Mouse (Mus musculus): ENCODE measurements at regions not wholly inside any gene's neighbourhood (a gene's known extent, or its start where the extent isn't known, plus 50 kb on each side); places are given as distances from the start of the nearest gene placed in this dataset.

DNA sequence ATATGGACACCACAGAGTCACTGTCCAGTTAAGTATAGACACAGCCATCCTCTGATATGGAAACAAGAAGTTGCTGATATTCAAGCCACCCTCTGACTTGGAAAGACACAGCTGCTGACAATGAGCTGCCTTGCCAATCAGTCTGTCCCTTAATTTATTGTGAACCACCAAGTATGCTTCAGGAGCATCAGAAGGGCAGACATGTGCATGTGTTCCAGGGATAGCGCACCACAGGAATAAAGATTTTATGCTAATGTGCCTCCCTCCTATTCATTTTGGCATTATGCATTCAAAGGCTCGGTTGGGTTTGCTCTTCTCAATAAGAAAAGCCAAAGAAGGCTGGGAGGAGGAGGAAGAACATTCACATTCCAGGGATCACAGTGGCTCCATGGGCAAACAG, 120.0 kb upstream of the Tmtc1 start:
- H3K9me3 ChIP-seq (ENCODE audit: low read length): no peaks in the 10 kb centered on the region
- ATAC-seq (ENCODE audit: low FRiP score): 0 out of 2 replicates have a peak, but pooled peaks have one; percentile 27
- no peaks in the 10 kb centered on the region for H3K36me3 ChIP-seq (ENCODE audit: insufficient read depth, low read length)
- no peak for DNase-seq (ENCODE audit: low spot score)
- no peak for TF ChIP-seq CTCF (IDR thresholded peaks at IDR 0.05)
- H3K27ac ChIP-seq (ENCODE audit: low read depth, low read length): no peak overlapping the region
- 25% methylated on average over 2 of the region's 2 CpGs for WGBS
- H3K9ac ChIP-seq (replicated peaks; ENCODE audit: low read length, poor library complexity, severe bottlenecking): no peak overlapping the region
- H3K4me3 ChIP-seq (ENCODE audit: low read depth, low read length): no peak overlapping the region
- no peaks in the 10 kb centered on the region for H3K4me1 ChIP-seq (ENCODE audit: insufficient read depth, low read length)
- H3K27me3 ChIP-seq (ENCODE audit: insufficient read depth, low read length): no peaks in the 10 kb centered on the region
- H3K4me2 ChIP-seq (ENCODE audit: low read depth, low read length, poor library complexity, severe bottlenecking): no peak overlapping the region

GRCm38 (mm10) chr6:148562206-148562708, 118.1 kb upstream of the Tmtc1 start:
- Histone ChIP-seq H3K27ac (ENCODE audit: low read depth, low read length) (no peak overlapping the region), H3K4me1 (ENCODE audit: insufficient read depth, low read length) (no peaks in the 10 kb centered on the region), H3K9me3 (ENCODE audit: low read length) (no peaks in the 10 kb centered on the region), H3K4me2 (ENCODE audit: low read depth, low read length, poor library complexity, severe bottlenecking) (no peak overlapping the region), H3K27me3 (ENCODE audit: insufficient read depth, low read length) (no peaks in the 10 kb centered on the region), H3K36me3 (ENCODE audit: insufficient read depth, low read length) (no peaks in the 10 kb centered on the region), H3K4me3 (ENCODE audit: low read depth, low read length) (no peak overlapping the region), H3K9ac (replicated peaks; ENCODE audit: low read length, poor library complexity, severe bottlenecking) (no peak overlapping the region)
- WGBS: 77% methylated on average over 2 of the region's 2 CpGs
- DNase-seq (ENCODE audit: low spot score) (no peak), ATAC-seq (ENCODE audit: low FRiP score) (no peak)
- no peak for TF ChIP-seq CTCF (IDR thresholded peaks at IDR 0.05)

DNA sequence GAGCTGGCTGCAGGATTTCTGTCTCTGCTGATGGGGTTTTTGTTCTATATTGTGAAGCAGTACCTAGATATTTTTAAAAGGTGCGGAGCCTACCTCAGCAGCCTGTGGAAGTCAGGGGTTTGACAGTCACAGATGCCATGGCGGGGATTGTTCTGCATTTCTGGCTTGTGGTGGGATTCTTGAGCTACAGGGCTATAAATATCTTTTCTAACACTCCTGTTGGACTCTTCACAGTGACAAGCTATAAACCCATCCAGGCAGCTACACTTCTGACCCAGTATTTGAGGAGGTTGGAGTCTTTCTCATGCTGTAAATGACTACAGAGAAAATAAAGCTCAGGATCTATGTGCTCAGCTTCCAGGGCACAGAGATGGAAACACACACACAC, 112.3 kb upstream of the Tmtc1 start:
- Histone ChIP-seq H3K4me2 (ENCODE audit: low read depth, low read length, poor library complexity, severe bottlenecking) (no peak overlapping the region), H3K36me3 (ENCODE audit: insufficient read depth, low read length) (no peaks in the 10 kb centered on the region), H3K4me1 (ENCODE audit: insufficient read depth, low read length) (no peaks in the 10 kb centered on the region), H3K9ac (replicated peaks; ENCODE audit: low read length, poor library complexity, severe bottlenecking) (no peak overlapping the region), H3K27ac (ENCODE audit: low read depth, low read length) (peak overlapping the region; percentile 19), H3K27me3 (ENCODE audit: insufficient read depth, low read length) (no peaks in the 10 kb centered on the region), H3K4me3 (ENCODE audit: low read depth, low read length) (no peak overlapping the region), H3K9me3 (ENCODE audit: low read length) (no peaks in the 10 kb centered on the region)
- no peak for DNase-seq (ENCODE audit: low spot score)
- no peak for TF ChIP-seq CTCF (IDR thresholded peaks at IDR 0.05)
- no peak for ATAC-seq (ENCODE audit: low FRiP score)
- 80% methylated on average over 2 of the region's 2 CpGs for WGBS

DNA sequence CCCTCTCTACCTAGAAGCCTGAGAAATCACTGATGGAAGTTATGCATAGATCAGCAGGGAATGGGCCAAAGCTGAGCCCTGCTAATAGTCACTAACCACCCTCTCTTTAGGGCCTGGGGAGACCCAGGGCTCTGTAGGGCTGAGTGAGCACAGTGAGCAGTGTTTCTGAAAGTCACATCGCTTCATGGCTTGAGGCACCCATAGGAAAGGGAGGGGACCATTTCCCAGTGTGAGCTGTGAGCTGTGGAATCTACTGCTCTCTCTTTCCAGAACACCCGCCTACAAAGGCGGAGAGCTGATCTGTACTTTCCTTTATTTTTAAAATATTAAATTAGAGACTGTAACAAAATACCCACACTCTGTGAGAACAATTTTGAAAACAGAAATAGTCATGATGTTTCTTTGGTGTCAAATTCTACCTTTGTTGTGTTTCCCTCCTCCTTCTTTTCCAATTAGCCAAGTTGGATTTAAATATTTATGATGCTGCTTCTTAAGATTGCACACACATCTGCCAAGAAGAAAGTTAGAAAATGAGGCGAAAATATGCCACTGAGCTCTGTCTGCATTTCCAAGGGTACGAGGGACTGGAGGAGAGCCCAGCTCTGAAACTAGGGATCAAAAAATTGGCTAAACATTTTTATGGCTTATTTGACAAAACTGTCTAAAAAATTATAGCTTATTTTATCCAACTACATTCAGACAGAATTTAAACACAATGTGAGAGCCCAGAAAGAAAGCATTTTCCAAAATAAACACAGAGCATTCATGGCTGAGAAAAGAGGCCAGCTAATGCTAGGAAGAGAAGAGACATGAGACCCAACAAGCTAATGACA, 111.7 kb upstream of the Tmtc1 start:
- DNase-seq (ENCODE audit: low spot score) (no peak), ATAC-seq (ENCODE audit: low FRiP score) (no peak)

GRCm38 (mm10) chr6:148554463-148554862, 110.3 kb upstream of the Tmtc1 start:
- TF ChIP-seq CTCF (IDR thresholded peaks at IDR 0.05): no peak
- no peak overlapping the region for H3K4me3 ChIP-seq (ENCODE audit: low read depth, low read length)
- no peaks in the 10 kb centered on the region for H3K4me1 ChIP-seq (ENCODE audit: insufficient read depth, low read length)
- no peaks in the 10 kb centered on the region for H3K9me3 ChIP-seq (ENCODE audit: low read length)
- ATAC-seq (ENCODE audit: low FRiP score) (no peak), DNase-seq (ENCODE audit: low spot score) (no peak)
- no peaks in the 10 kb centered on the region for H3K36me3 ChIP-seq (ENCODE audit: insufficient read depth, low read length)
- WGBS: 81% methylated on average over 3 of the region's 3 CpGs
- H3K27me3 ChIP-seq (ENCODE audit: insufficient read depth, low read length): no peaks in the 10 kb centered on the region
- no peak overlapping the region for H3K27ac ChIP-seq (ENCODE audit: low read depth, low read length)
- no peak overlapping the region for H3K4me2 ChIP-seq (ENCODE audit: low read depth, low read length, poor library complexity, severe bottlenecking)
- H3K9ac ChIP-seq (replicated peaks; ENCODE audit: low read length, poor library complexity, severe bottlenecking): no peak overlapping the region

More for the DNA sequence above, 111.7 kb upstream of the Tmtc1 start:
- TF ChIP-seq CTCF (IDR thresholded peaks at IDR 0.05): no peak
- no peak overlapping the region for H3K9ac ChIP-seq (replicated peaks; ENCODE audit: low read length, poor library complexity, severe bottlenecking)
- no peaks in the 10 kb centered on the region for H3K9me3 ChIP-seq (ENCODE audit: low read length)
- no peaks in the 10 kb centered on the region for H3K4me1 ChIP-seq (ENCODE audit: insufficient read depth, low read length)
- H3K4me2 ChIP-seq (ENCODE audit: low read depth, low read length, poor library complexity, severe bottlenecking): no peak overlapping the region
- peak overlapping the region; percentile 52 for H3K27ac ChIP-seq (ENCODE audit: low read depth, low read length)
- no peak overlapping the region for H3K4me3 ChIP-seq (ENCODE audit: low read depth, low read length)
- H3K36me3 ChIP-seq (ENCODE audit: insufficient read depth, low read length): no peaks in the 10 kb centered on the region
- H3K27me3 ChIP-seq (ENCODE audit: insufficient read depth, low read length): no peaks in the 10 kb centered on the region
- WGBS: 56% methylated on average over 5 of the region's 5 CpGs

DNA sequence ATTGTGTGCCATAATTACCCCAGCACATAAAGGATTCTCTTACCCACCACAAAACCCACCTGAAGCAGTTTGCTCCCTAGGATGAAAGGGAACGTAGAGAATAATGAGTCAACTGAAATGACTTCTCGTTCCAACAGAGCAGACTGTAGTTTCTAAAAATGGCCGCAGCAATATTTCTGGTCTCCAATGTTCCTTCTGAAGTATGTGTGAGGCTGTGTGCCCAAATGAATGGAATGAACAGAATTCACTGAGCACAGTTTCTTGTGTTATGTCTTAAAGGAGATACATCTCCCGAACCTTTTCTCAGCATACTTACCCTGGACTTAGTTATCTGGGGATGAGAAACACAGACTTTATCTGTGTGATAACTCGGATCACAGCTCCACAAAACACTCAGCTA, 109.4 kb upstream of the Tmtc1 start:
- no peak for ATAC-seq (ENCODE audit: low FRiP score)
- Histone ChIP-seq H3K4me3 (ENCODE audit: low read depth, low read length) (no peak overlapping the region), H3K4me2 (ENCODE audit: low read depth, low read length, poor library complexity, severe bottlenecking) (no peak overlapping the region), H3K4me1 (ENCODE audit: insufficient read depth, low read length) (no peaks in the 10 kb centered on the region), H3K9me3 (ENCODE audit: low read length) (no peaks in the 10 kb centered on the region), H3K36me3 (ENCODE audit: insufficient read depth, low read length) (no peaks in the 10 kb centered on the region), H3K27me3 (ENCODE audit: insufficient read depth, low read length) (no peaks in the 10 kb centered on the region), H3K27ac (ENCODE audit: low read depth, low read length) (no peak overlapping the region), H3K9ac (replicated peaks; ENCODE audit: low read length, poor library complexity, severe bottlenecking) (no peak overlapping the region)
- TF ChIP-seq CTCF (IDR thresholded peaks at IDR 0.05): no peak
- no peak for DNase-seq (ENCODE audit: low spot score)
- WGBS: 67% methylated on average over 5 of the region's 5 CpGs

All from midbrain, postnatal 0 days (tissue).